Mouse (Mus musculus): ENCODE results near the gene Tlcd1. TPM values are rescaled to one million over a fixed set of nuclear protein-coding genes. Genes with fewer than 3 reads are reported as not detected.

The Tlcd1 gene
- total and polyA plus RNA-seq, 3 experiments = 23.3 to 28.3 TPM; not detected in 1

GRCm38 (mm10) chr11:78209886-78210285, 33.4 kb downstream of the Tlcd1 start:
- Histone ChIP-seq H3K36me3 (ENCODE audit: control insufficient read depth in 1 of 2, insufficient read depth in 2 of 2, low read length in 2 of 2) (peaks cover 0 to 47% of the 10 kb centered on the region in 2 experiments; a peak in 2 of 4 replicates), H3K9me3 (replicated peaks; ENCODE audit: insufficient read depth, low read length) (no peaks in the 10 kb centered on the region), H3K4me3 (ENCODE audit: control insufficient read depth in 1 of 2, insufficient read depth in 1 of 2, low read depth in 2 of 2, low read length in 2 of 2) (no peak overlapping the region), H3K27ac (ENCODE audit: control insufficient read depth, low read depth, low read length) (no peak overlapping the region), H3K27me3 (ENCODE audit: control insufficient read depth in 1 of 2, insufficient read depth in 2 of 2, low read length in 2 of 2) (no peaks in the 10 kb centered on the region), H3K9ac (ENCODE audit: control insufficient read depth, low read depth, low read length, poor library complexity, severe bottlenecking) (no peak overlapping the region), H3K79me2 (ENCODE audit: control insufficient read depth, insufficient read depth, low read length, poor library complexity) (no peaks in the 10 kb centered on the region), H3K4me1 (ENCODE audit: control insufficient read depth in 1 of 2, insufficient read depth in 2 of 2, low read length in 2 of 2) (no peaks in the 10 kb centered on the region)
- no peak for TF ChIP-seq POLR2A (IDR thresholded peaks at IDR 0.05; ENCODE audit: control insufficient read depth in 1 of 2, insufficient read depth in 1 of 2, low read depth in 1 of 2, low read length in 2 of 2, poor library complexity in 1 of 2)
- TF ChIP-seq ZNF384 (IDR thresholded peaks at IDR 0.05; ENCODE audit: low read depth, low read length) = no peak
- no peak for TF ChIP-seq USF1 (IDR thresholded peaks at IDR 0.05; ENCODE audit: low read depth, low read length)
- no peak for TF ChIP-seq JUND (IDR thresholded peaks at IDR 0.05; ENCODE audit: low read depth, low read length)
- no peak for TF ChIP-seq BHLHE40 (IDR thresholded peaks at IDR 0.05; ENCODE audit: borderline replicate concordance, low read depth, low read length)
- no peak for TF ChIP-seq ZMIZ1 (IDR thresholded peaks at IDR 0.05; ENCODE audit: low read depth, low read length)
- TF ChIP-seq NELFE (IDR thresholded peaks at IDR 0.05; ENCODE audit: low read depth, low read length) = no peak
- TF ChIP-seq MYB (IDR thresholded peaks at IDR 0.05; ENCODE audit: low read depth, low read length) = no peak
- TF ChIP-seq MAFK (IDR thresholded peaks at IDR 0.05; ENCODE audit: borderline replicate concordance, low read depth, low read length) = no peak
- TF ChIP-seq ZKSCAN1 (IDR thresholded peaks at IDR 0.05; ENCODE audit: low read depth, low read length) = no peak
- TF ChIP-seq RAD21 (IDR thresholded peaks at IDR 0.05; ENCODE audit: low read depth, low read length) = no peak
- TF ChIP-seq TCF12 (IDR thresholded peaks at IDR 0.05; ENCODE audit: low read depth, low read length) = no peak
- no peak for TF ChIP-seq ELF1 (IDR thresholded peaks at IDR 0.05; ENCODE audit: low read depth, low read length)
- no peak for DNase-seq (ENCODE audit: low read depth, low spot score)

DNA sequence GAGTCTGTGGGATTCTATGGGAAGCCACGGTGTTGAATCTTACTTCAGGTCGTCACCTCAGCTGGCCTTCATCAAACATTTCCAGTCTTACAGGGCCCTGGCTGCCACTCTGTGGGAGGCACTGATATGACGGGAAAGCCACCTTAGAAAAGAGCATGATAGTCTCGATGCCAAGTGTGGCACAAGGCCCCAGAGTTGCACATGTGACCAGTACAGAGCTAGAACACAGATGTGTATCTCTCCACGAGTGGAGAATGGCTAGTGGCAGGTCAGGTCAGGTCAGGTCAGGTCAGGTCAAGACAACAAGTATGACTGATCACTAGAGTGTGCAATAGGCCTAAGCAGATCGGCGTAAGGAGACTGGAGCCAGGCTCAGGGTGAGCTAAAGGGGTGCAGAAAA, 34.1 kb downstream of the Tlcd1 start:
- Histone ChIP-seq H3K4me3 (ENCODE audit: control insufficient read depth in 1 of 2, insufficient read depth in 1 of 2, low read depth in 2 of 2, low read length in 2 of 2) (no peak overlapping the region), H3K4me1 (ENCODE audit: control insufficient read depth in 1 of 2, insufficient read depth in 2 of 2, low read length in 2 of 2) (no peaks in the 10 kb centered on the region), H3K9ac (ENCODE audit: control insufficient read depth, low read depth, low read length, poor library complexity, severe bottlenecking) (no peak overlapping the region), H3K36me3 (ENCODE audit: control insufficient read depth in 1 of 2, insufficient read depth in 2 of 2, low read length in 2 of 2) (peaks cover 0 to 47% of the 10 kb centered on the region in 2 experiments; a peak in 2 of 4 replicates), H3K9me3 (replicated peaks; ENCODE audit: insufficient read depth, low read length) (no peaks in the 10 kb centered on the region), H3K27ac (ENCODE audit: control insufficient read depth, low read depth, low read length) (no peak overlapping the region), H3K27me3 (ENCODE audit: control insufficient read depth in 1 of 2, insufficient read depth in 2 of 2, low read length in 2 of 2) (no peaks in the 10 kb centered on the region), H3K79me2 (ENCODE audit: control insufficient read depth, insufficient read depth, low read length, poor library complexity) (no peaks in the 10 kb centered on the region)
- TF ChIP-seq CHD2 (IDR thresholded peaks at IDR 0.05; ENCODE audit: low read length) (no peak), RAD21 (IDR thresholded peaks at IDR 0.05; ENCODE audit: low read depth, low read length) (no peak), UBTF (IDR thresholded peaks at IDR 0.05; ENCODE audit: borderline replicate concordance, insufficient read depth, low read depth, low read length) (no peak), TCF12 (IDR thresholded peaks at IDR 0.05; ENCODE audit: low read depth, low read length) (no peak)
- no peak for DNase-seq (ENCODE audit: low read depth, low spot score)

- Histone ChIP-seq H3K27ac (ENCODE audit: control insufficient read depth, low read depth, low read length) (no peak overlapping the region), H3K4me1 (ENCODE audit: control insufficient read depth in 1 of 2, insufficient read depth in 2 of 2, low read length in 2 of 2) (no peaks in the 10 kb centered on the region)
- DNase-seq (ENCODE audit: low read depth, low spot score) = no peak
These were observed 35.0 kb downstream of the Tlcd1 start for GRCm38 (mm10) chr11:78211513-78211912.

More at GRCm38 (mm10) chr11:78211513-78211912, 35.0 kb downstream of the Tlcd1 start:
- no peak overlapping the region for H3K9ac ChIP-seq (ENCODE audit: control insufficient read depth, low read depth, low read length, poor library complexity, severe bottlenecking)
- TF ChIP-seq MXI1 (IDR thresholded peaks at IDR 0.05; ENCODE audit: low read depth, low read length) (no peak), GABPA (IDR thresholded peaks at IDR 0.05; ENCODE audit: low read depth, low read length) (no peak), MAZ (IDR thresholded peaks at IDR 0.05; ENCODE audit: low read depth, low read length) (no peak), ETS1 (IDR thresholded peaks at IDR 0.05; ENCODE audit: low read depth, low read length) (no peak), TBP (IDR thresholded peaks at IDR 0.05; ENCODE audit: low read depth, low read length) (no peak), CTCF (IDR thresholded peaks at IDR 0.05 in 2 of 3, conservative IDR thresholded peaks at IDR 0.05 in 1 of 3; ENCODE audit: control insufficient read depth in 1 of 3, insufficient read depth in 1 of 3, low read depth in 2 of 3, low read length in 3 of 3, poor library complexity in 1 of 3, severe bottlenecking in 1 of 3) (no peak), POLR2AphosphoS2 (IDR thresholded peaks at IDR 0.05; ENCODE audit: low read length) (no peak), E2F4 (IDR thresholded peaks at IDR 0.05; ENCODE audit: borderline replicate concordance, low read depth, low read length) (no peak), JUND (IDR thresholded peaks at IDR 0.05; ENCODE audit: low read depth, low read length) (no peak), UBTF (IDR thresholded peaks at IDR 0.05; ENCODE audit: borderline replicate concordance, insufficient read depth, low read depth, low read length) (no peak), BHLHE40 (IDR thresholded peaks at IDR 0.05; ENCODE audit: borderline replicate concordance, low read depth, low read length) (no peak), MAX (IDR thresholded peaks at IDR 0.05; ENCODE audit: low read length) (no peak), CHD2 (IDR thresholded peaks at IDR 0.05; ENCODE audit: low read length) (no peak), MEF2A (IDR thresholded peaks at IDR 0.05; ENCODE audit: extremely low read depth, insufficient replicate concordance, low read depth, low read length, poor library complexity, severe bottlenecking) (no peak), ELF1 (IDR thresholded peaks at IDR 0.05; ENCODE audit: low read depth, low read length) (no peak), USF1 (IDR thresholded peaks at IDR 0.05; ENCODE audit: low read depth, low read length) (no peak), SMC3 (IDR thresholded peaks at IDR 0.05; ENCODE audit: low read depth, low read length) (no peak)
- no peak overlapping the region for H3K4me3 ChIP-seq (ENCODE audit: control insufficient read depth in 1 of 2, insufficient read depth in 1 of 2, low read depth in 2 of 2, low read length in 2 of 2)
- no peaks in the 10 kb centered on the region for H3K9me3 ChIP-seq (replicated peaks; ENCODE audit: insufficient read depth, low read length)
- peaks cover 0 to 52% of the 10 kb centered on the region in 2 experiments; a peak in 2 of 4 replicates for H3K36me3 ChIP-seq (ENCODE audit: control insufficient read depth in 1 of 2, insufficient read depth in 2 of 2, low read length in 2 of 2)
- H3K79me2 ChIP-seq (ENCODE audit: control insufficient read depth, insufficient read depth, low read length, poor library complexity) = no peaks in the 10 kb centered on the region
- no peaks in the 10 kb centered on the region for H3K27me3 ChIP-seq (ENCODE audit: control insufficient read depth in 1 of 2, insufficient read depth in 2 of 2, low read length in 2 of 2)

Data from MEL (cell line).